Mouse (Mus musculus): ENCODE measurements around the gene Speer4c.
"Not testable (repeated sequence)": the region's sequence is repeated elsewhere in the genome, so short reads cannot be mapped to it uniquely, and the experiment has no call there.

GRCm38 (mm10) chr5:15702891-15703290 lies 11.2 kb downstream of the Speer4c start:
- TF ChIP-seq CTCF (IDR thresholded peaks at IDR 0.05; ENCODE audit: extremely low read depth, insufficient read depth, insufficient read length, insufficient replicate concordance); POLR2A (IDR thresholded peaks at IDR 0.05; ENCODE audit: low read depth, low read length): not testable (repeated sequence)
